Mouse (Mus musculus): ENCODE results near the gene Gon7.

Gon7 gene

DNA sequence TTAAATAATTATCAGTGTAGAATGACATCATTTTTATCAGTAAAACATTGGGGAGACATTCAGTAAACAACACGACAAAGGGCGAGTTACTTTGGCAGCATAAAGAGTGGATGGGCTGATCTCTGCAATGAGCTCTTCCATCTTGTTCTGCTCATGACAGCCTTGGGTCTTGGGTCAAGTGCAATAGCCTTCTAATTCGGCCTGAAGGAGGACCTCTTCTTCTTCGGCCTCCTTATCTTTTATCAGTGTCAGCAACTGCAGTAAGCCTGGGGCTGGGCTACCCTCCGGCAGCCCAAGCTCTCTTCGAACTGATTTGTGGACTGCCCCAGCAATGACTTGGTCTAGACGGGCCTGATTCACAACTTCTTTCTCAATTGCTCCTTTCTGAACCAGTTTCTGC, 15.5 kb downstream of the Gon7 start:
- WGBS, result 88% methylated on average over 7 of the region's 7 CpGs

- 60% methylated on average over 3 of the region's 3 CpGs for WGBS
Observed at GRCm38 (mm10) chr12:102740285-102740684, 17.3 kb downstream of the Gon7 start.

DNA sequence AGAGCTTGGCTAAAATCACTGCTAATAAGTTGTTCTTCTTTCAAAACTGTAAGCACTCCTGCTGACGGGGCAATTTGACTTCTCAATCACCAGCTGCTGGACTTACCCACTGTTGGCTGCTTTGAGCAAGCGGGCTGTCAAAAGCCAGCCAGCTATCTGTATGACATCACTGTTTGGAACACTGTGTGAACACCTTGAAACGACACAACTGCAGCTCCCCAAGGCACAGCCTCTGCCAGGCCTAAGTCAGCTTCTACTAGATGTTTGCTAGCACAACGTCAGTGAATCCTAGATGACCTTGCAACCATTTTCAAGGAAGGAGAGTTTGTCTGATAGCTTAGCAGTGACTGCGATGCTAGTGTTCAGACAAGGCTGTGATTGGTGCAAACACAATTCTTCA, 18.5 kb downstream of the Gon7 start:
- WGBS, result 67% methylated on average over 5 of the region's 5 CpGs

GRCm38 (mm10) chr12:102733381-102733780, 24.2 kb downstream of the Gon7 start:
- WGBS, result 18% methylated on average over 4 of the region's 5 CpGs

DNA sequence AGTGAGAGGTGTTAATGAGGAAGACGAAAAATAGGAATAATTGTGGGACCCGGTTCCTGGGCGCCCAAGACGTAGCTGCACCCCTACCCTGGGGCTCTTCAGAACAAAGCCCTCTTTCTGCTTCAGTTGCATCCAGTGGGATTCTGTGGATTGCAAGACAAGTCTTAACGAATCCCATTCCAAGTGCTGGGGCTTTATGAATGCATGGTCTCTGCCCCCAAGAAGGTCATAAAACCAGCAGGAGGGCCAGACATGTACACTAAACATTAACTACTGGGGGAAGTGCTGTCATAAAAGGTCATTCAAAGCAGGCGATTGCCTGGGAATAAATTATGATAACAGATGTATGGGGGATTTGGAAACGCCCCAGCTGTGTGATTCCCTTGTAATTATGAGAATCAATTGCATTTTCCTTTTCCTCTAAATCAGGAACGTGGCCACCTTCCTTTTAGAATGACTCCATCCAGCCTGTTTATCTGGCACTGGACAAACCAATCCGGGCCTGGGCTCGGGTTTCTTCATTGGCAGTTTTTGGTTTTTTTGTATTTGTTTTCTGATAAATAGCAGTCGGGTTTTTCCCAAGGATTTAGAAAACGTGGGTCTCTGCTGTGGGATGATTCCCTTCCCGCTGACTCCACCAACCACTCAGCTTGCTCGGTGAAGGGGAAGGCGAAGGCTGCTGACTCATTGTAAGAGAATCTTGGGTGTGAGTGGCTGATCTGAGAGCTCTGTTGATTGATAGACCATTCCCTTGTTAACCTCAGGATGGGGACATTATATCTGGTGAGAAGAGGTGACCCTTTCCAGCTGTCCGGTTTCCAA, 26.6 kb downstream of the Gon7 start:
- 26% methylated on average over 16 of the region's 16 CpGs for WGBS

DNA sequence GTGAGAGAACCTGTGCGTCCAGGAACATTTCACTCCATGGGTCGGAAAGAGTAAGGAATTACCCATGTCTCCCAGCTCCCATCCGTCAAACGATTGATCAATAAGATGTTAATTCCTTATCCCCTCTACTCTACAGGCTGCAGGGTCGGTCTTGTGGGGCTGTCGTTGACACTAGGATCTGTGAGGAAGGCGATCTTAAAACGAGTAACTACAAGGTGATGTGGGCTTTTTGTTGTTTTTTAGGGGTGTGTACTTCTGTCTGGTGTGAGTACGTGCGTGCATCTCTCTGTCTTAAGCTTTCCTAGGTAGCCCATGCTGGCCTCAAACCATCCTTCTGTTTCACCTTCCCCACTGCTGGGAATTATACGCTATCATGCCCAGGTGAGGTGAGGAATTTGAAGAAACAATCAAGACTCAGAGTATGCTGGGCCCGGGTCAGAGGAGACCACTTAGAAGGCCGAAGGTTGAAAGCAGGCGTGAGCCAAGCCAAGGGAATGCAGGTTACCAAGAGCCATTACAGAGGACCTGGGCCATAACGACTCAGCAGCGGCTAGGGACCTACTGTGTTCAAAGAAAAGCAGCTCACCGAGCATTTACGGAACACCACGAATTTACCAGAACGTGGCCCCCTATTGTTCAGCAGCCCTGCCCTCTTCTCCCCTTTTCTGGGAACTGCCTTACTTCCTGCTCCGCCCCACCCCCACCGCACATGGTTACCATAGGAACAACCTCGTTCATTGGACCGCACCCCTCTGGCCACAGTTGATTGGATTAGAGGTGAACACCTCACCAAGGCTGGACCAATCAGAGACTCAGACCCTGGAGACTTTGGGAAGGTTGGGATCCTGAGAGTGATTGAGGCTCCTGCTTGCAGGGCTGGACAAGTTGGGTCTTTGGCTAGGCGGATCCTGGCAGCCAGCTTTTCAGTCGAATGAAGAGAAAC, 27.5 kb downstream of the Gon7 start:
- WGBS, result 49% methylated on average over 26 of the region's 26 CpGs

DNA sequence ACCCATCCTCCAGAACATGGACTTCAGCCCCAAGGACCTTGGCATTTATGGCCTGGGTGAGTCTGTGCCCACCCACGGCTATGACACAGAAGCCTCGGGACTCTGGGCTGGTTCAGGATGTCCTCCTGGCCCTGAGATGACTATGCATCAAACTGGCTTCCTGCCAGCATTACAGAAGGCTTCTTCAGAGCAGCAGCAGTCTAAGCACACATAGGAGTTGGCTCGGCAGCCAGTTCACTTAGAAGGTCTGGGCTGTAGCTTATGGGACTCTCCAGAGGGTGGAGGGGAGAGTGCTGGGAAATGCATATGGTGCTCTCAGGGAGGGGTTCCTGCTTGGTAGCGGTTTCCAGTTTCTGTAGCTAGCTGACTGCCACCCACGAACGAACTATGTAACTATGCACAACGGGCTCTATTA, 31.8 kb downstream of the Gon7 start:
- 46% methylated on average over 7 of the region's 7 CpGs for WGBS

- 90% methylated on average over 6 of the region's 6 CpGs for WGBS
Observed at GRCm38 (mm10) chr12:102725146-102725545, 32.5 kb downstream of the Gon7 start.

DNA sequence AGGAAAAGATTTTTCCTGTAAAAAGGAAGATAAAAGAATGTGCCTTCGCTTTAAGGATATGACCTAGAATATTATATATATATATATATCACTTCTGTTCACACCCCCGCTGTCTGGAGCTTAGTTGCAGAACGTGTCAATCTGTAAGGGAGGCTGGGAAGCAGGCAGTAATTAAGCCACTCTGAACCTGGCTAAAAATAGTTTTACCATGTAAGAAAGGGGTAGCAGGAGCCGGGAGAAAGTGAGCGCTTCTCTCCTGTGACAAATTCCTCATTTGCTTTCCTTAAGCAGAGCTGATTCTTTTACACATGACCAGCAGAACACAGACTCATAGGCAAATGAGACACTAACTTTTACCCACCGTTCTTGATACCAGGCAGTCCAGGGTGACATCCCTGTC, 33.7 kb downstream of the Gon7 start:
- WGBS, result 33% methylated on average over 6 of the region's 6 CpGs

- WGBS, result 79% methylated on average over 8 of the region's 8 CpGs
Observed at GRCm38 (mm10) chr12:102722966-102723365, 34.6 kb downstream of the Gon7 start.

DNA sequence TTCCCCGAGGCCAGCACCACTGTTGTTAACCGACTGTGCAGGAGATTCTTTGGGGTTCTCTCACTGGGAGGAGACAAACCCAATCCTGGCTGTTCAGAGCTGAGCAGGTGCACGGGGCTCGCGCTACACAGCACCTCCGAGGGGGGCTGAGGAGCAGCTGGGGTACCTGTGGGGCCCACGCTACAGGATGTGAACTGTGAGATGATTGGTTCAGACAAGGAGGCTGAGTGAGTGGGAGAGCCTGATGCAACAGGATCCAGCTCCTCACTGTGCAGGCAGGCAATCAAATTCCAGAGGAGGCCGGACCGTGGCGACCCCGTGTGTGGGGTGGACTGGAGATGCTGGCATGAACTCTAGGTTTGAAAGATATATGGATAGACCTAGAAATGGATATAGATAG, 35.2 kb downstream of the Gon7 start:
- 59% methylated on average over 11 of the region's 11 CpGs for WGBS

DNA sequence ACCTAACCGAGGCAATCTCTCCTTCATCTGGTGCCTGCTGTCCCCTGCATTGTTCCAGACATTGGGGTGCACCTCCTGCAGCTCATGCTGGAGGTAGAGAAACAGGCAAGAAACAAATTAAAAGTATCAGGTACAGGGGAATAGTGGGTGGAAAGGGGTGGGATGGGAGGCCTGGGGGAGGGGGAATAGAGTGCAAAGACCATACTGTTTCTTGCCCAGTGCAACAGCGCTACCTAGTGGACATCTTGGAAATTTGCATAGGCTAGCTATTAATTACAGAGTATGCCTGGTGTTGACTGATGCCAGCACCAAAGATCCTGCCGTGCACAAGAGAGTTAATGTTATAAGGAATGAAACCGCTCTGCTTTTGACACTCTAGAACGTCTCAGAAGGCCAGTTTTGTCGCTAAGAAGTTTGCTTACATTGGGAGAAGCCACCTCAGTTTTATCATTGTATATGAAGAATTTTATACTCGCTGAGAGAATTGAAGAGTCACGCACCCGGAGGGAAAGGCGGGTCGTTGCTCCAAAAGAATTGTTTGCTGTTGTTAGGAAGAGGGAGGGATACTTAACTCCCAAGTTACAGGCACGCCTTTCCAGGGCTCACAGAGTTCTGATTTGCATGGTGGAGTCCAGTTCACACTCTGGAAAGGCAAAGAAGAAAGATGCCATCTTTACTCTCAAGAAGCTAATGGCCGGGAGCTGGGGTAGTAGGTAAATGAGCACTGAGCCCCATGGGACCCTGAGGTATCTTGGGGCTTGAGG, 37.9 kb downstream of the Gon7 start:
- 16% methylated on average over 13 of the region's 13 CpGs for whole genome bisulfite sequencing

DNA sequence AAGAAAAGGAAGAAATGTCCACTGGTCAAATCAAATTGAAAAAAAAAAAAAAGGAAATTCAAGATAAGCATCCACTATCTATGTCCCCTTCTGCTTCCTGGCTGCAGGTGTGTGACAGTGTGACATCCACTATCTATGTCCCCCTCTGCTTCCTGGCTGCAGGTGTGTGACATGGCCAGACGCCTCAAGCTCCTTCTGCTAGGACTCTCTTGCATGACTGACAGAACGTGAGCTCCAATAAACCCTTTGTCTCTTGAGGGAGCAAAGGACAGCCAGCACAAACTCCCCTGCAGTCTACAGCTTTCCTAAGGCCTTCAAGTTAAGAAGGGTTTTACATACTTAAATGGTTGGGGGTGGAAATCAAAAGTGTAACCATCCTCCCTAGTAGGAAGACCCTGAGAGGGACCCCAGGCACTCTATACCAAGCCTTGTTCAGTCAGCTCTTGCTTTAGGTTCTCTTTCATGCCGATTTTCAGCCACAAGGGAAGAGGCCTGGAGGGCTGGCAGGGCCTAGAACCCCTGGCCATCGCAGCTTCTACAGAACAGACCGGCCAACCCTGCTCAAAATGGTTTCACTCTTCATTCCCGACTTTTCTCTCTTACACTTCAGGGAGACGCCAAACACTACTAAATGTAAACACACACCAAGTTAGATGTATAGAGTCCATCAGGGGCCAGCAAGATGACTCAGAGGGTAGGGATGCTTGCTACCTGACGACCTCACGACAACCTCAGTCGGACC, 42.8 kb downstream of the Gon7 start:
- 92% methylated on average over 10 of the region's 10 CpGs for WGBS

DNA sequence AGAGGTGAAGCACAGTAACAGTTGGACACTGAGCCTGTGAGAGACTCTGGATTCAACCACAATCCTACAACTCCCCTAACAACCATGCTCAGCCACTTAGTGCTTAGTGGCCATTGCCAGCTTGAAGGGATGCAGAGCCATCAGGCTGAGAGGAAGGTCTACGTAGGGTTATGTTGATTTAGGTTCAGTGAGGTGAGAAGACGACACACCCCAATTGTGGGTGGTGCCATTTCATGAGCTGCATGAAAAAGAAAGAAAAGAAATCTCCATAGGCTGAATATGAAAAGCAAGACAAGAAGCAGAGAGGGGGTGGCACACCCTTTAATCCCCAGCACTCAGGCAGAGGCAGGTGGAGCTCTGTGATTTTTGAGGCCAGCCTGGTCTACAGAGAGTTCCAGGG, 43.5 kb downstream of the Gon7 start:
- 91% methylated on average over 2 of the region's 2 CpGs for WGBS

DNA sequence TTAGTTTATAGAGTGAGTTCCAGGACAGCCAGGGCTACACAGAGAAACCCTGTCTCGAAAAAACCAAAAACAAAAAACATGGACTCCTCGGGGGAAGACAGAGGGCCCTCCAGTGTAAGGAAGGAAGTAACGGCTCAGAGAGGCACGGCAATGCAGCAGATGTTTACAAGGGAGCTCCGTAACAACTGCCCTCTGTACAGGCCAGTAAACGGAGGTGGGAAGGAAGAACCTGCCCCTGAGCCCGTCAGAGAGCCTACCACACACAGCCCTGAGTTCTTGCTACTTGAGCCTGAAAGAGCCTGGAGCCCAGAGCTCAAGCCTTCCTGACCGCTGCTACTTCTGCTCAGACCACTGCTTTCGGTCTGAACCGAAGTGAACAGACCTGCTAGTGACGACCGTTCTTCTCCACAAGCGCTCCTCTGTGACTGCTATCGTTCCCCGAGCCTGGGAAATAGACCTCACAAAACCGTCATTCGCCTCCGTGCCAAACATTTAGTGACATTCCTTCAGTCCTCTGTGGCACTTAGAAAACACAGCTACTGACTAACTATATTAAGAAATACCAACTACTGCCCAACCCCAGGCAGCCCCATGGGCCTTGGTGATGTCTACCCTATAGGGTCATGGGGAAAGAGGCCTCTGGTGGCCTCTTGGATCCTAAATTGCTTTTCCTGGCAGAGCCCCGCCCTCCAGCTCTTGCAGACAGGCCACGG, 44.3 kb downstream of the Gon7 start:
- 73% methylated on average over 20 of the region's 20 CpGs for WGBS

DNA sequence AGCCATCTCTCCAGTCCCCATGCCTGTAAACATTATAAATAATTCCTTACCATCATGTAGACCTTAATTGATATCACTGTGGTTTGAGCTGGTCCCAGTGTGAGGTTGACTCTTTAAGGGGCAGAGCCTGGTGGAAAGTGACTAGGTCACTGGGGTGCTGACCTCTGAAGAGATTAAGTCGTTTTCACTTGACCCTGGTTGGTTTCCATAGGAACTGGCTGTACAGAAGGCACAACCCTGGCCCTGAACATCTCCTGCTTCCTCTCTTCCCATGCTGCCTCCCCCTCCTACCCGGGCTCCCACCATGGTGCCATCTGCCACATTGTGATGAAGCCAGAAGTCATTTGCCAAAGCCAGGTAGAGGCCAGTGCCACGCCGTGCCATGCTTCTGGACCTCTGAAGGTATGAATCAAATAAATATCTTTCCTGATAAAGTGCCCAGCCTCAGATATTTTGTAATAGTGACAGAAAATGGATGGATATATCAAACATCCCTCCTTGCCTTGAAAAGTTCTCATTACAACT, 46.7 kb downstream of the Gon7 start:
- 60% methylated on average over 4 of the region's 4 CpGs for WGBS

- 90% methylated on average over 5 of the region's 5 CpGs for whole genome bisulfite sequencing
Observed at GRCm38 (mm10) chr12:102709896-102710295, 47.7 kb downstream of the Gon7 start.

DNA sequence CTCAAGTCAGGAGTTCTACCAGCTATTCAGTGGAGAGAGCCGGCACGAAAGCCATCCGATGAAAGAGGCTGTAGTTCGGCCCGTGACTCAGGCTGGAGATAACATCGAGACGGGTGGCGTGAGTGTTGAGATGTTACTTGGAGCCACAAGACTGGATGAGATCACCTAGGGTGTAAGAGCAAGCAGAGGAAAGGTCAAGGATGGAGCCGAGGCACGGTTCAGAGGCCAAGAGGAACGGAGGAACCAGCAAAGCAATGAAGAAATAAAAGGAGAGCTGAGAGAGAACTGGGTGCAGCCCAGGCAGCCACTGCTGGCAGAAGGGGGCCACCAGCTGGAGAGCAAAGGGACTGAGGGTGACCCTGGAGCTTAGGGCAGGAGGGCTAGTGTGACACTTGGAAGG, 49.4 kb downstream of the Gon7 start:
- 88% methylated on average over 11 of the region's 11 CpGs for WGBS

GRCm38 (mm10) chr12:102706833-102707463, 50.7 kb downstream of the Gon7 start:
- 84% methylated on average over 10 of the region's 10 CpGs for WGBS
